Mouse (Mus musculus) intestine, embryonic 15.5 days (tissue): ENCODE results near the gene Rspo3. TPM values are rescaled to one million over a fixed set of nuclear protein-coding genes. Genes with fewer than 3 reads are reported as not detected.

ENCODE experiments used
- ATAC-seq: fragments of 200-750 bp; cut with Nextera tagmentation; 2 replicates; pipeline ENCODE4 v1.8.0; 2017; ENCODE audit warnings: moderate TSS enrichment, moderate library complexity
- H3K27ac ChIP-seq: fragments of 300-500 bp; sonication (generic); 2 replicates; pipeline ENCODE4 v1.5.1; 2015; ENCODE audit warnings: mild to moderate bottlenecking, inconsistent platforms
- H3K27me3 ChIP-seq: fragments of 300-500 bp; sonication (generic); replicated peaks from 2 replicates; pipeline ENCODE4 v1.6.1; 2015; ENCODE audit warnings: inconsistent platforms
- H3K36me3 ChIP-seq: fragments of 300-500 bp; sonication (generic); 2 replicates; pipeline ENCODE4 v1.6.1; 2015; ENCODE audit warnings: inconsistent platforms
- H3K4me1 ChIP-seq: fragments of 300-500 bp; sonication (generic); replicated peaks from 2 replicates; pipeline ENCODE4 v1.6.1; 2015; ENCODE audit warnings: inconsistent platforms
- H3K4me2 ChIP-seq: fragments of 300-500 bp; sonication (generic); replicated peaks from 2 replicates; pipeline ENCODE4 v1.6.1; 2015; ENCODE audit warnings: mild to moderate bottlenecking, inconsistent platforms
- H3K4me3 ChIP-seq: fragments of 300-500 bp; sonication (generic); replicated peaks from 2 replicates; pipeline ENCODE4 v1.5.1; 2015; ENCODE audit warnings: inconsistent platforms
- H3K9ac ChIP-seq: fragments of 300-500 bp; sonication (generic); 2 replicates; pipeline ENCODE4 v1.6.1; 2015; ENCODE audit warnings: inconsistent platforms
- H3K9me3 ChIP-seq: fragments of 300-500 bp; sonication (generic); 2 replicates; pipeline ENCODE4 v1.6.1; 2016; ENCODE audit warnings: inconsistent platforms
- WGBS: fragments of 180-500 bp; shearing (Covaris S2); methylation state at CpG from one replicate; pipeline ENCODE4 v1.1.7; 2015; 5-methylcytosine and 5-hydroxymethylcytosine counted together
- polyA plus RNA-seq: library from polyadenylated mRNA; unstranded; fragments of >200 nt; fragmentation: Nextera tagmentation; extraction: Ambion mirVana; gene quantifications from 2 replicates; pipeline ENCODE4 v1.2.1, GENCODE M21; 2015

Gene Rspo3
- polyA plus RNA-seq: 13.6 TPM in 2 replicates

DNA sequence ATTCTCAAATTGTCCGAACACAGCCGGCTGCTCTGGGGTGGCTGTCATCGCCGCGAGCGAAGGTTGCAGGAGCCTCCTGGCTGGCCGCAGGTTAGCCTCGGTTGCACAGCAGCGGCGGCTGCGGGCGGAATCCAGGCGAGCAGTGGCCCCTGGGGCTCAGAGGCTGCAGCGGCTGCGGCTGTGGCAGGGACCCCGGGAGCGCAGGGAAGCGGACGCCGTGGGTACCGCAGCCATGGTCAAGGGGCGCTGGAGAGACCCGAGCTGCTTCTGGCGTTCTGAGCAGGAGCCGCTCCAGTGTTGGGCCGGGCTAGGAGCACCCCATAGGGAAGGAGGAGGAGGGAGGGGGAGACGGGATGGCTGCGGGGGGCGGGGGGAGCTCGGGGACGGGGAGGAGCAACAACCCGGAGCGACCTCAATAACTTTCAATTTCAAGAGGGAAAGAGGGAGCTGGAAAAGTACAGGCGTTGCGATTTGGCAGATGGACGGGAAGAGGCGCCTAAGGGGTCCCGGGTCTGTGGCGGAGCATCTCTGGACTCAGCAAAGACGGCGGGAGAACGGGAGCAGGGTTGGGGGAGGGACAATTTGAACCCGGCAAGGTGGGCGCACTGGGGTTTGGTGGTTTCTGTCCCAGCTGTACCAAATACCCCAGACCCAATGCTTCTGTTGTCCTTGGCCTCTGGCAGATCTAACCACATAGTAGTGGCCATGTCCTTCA lies at the start of gene Rspo3:
TSS of gene Rspo3 (minus strand) at position 322 of the 715 bp plus-strand sequence.
- H3K36me3 ChIP-seq: no peaks in the 10 kb centered on the region
- H3K4me1 ChIP-seq: peaks cover 4% of the 10 kb centered on the region; the same call in 1 of the 2 replicates
- peaks cover 9% of the 10 kb centered on the region; the same call in 1 of the 2 replicates for H3K27me3 ChIP-seq
- peak within 1 kb of the TSS; percentile 69 for H3K9ac ChIP-seq
- peak within 1 kb of the TSS; percentile 71 for H3K27ac ChIP-seq
- WGBS: under 1% methylated on average over 44 of the region's 44 CpGs
- ATAC-seq: peak; percentile 84
- no peaks in the 10 kb centered on the region for H3K9me3 ChIP-seq
- peak within 1 kb of the TSS; percentile 97 for H3K4me2 ChIP-seq
- peak within 1 kb of the TSS; percentile 69 for H3K4me3 ChIP-seq

GRCm38 (mm10) chr10:29581940-29582339 lies 46.3 kb upstream of the Rspo3 start:
- WGBS: 66% methylated on average over 3 of the region's 3 CpGs
- Histone ChIP-seq H3K4me1 (no peaks in the 10 kb centered on the region), H3K36me3 (no peaks in the 10 kb centered on the region), H3K27ac (no peak overlapping the region), H3K4me3 (no peak overlapping the region), H3K4me2 (no peak overlapping the region), H3K27me3 (no peaks in the 10 kb centered on the region), H3K9me3 (no peaks in the 10 kb centered on the region), H3K9ac (no peak overlapping the region)
- no peak for ATAC-seq

DNA sequence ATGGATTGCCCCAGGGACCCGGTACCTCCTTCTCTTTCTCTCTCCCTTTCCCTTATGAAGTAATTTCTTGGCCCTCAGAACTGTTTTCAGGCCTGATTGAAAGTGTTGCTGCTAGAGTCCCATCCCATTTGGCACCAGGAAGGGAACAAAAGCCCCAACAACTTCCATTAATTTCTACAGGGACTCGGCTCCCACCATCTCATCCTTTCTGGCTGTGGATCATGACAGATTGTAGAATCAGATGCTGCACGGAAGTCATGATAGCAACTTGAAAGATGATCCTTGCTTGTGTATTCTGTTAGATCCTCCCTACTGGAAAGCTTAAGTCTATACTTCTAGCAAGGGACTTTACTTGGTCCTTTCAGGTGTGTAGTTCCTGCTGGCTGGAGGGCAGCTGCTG lies 45.8 kb upstream of the Rspo3 start:
- ATAC-seq: no peak
- Histone ChIP-seq H3K9me3 (no peaks in the 10 kb centered on the region), H3K36me3 (no peaks in the 10 kb centered on the region), H3K27ac (no peak overlapping the region), H3K4me2 (no peak overlapping the region), H3K4me3 (no peak overlapping the region), H3K4me1 (no peaks in the 10 kb centered on the region), H3K27me3 (no peaks in the 10 kb centered on the region), H3K9ac (no peak overlapping the region)
- WGBS: 73% methylated on average over 3 of the region's 3 CpGs

- no peak overlapping the region for H3K4me3 ChIP-seq
- no peak for ATAC-seq
- no peaks in the 10 kb centered on the region for H3K36me3 ChIP-seq
- no peak overlapping the region for H3K4me2 ChIP-seq
- H3K27ac ChIP-seq: no peak overlapping the region
- WGBS: 49% methylated on average over 2 of the region's 2 CpGs
- no peaks in the 10 kb centered on the region for H3K9me3 ChIP-seq
- H3K4me1 ChIP-seq: no peaks in the 10 kb centered on the region
- no peaks in the 10 kb centered on the region for H3K27me3 ChIP-seq
- no peak overlapping the region for H3K9ac ChIP-seq
Measured at GRCm38 (mm10) chr10:29555983-29556382, 20.3 kb upstream of the Rspo3 start.

GRCm38 (mm10) chr10:29554365-29554764 lies 18.7 kb upstream of the Rspo3 start:
- no peaks in the 10 kb centered on the region for H3K27me3 ChIP-seq
- H3K4me3 ChIP-seq: no peak overlapping the region
- WGBS: 22% methylated on average over 2 of the region's 2 CpGs
- H3K27ac ChIP-seq: no peak overlapping the region
- no peaks in the 10 kb centered on the region for H3K9me3 ChIP-seq
- no peak for ATAC-seq
- no peak overlapping the region for H3K4me2 ChIP-seq
- H3K36me3 ChIP-seq: no peaks in the 10 kb centered on the region
- H3K4me1 ChIP-seq: no peaks in the 10 kb centered on the region
- H3K9ac ChIP-seq: no peak overlapping the region

DNA sequence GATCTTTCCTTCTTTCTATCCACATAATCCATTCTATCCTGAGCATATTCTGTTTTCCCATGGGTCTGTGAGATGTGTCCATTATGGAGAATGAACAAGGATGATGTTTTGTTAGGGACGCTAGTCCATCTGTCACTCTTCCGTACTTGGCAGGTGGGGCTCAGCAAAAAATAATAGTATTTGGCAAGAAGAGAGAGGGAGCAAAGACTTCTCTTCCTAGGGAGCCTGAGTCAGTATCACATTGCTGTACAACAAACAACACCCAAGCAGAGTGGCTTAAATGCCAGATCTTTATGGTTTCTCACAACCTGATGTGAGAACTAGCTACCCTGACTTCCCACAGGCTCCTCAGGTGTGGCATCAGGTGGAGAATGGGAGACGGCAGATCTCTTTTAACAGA lies 7.3 kb upstream of the Rspo3 start:
- Histone ChIP-seq H3K9ac (no peak overlapping the region), H3K4me2 (no peak overlapping the region), H3K4me1 (no peaks in the 10 kb centered on the region), H3K36me3 (no peaks in the 10 kb centered on the region), H3K27me3 (no peaks in the 10 kb centered on the region), H3K27ac (no peak overlapping the region), H3K9me3 (no peaks in the 10 kb centered on the region), H3K4me3 (no peak overlapping the region)
- ATAC-seq: no peak
- 87% methylated on average over 3 of the region's 3 CpGs for WGBS

GRCm38 (mm10) chr10:29539516-29539915 lies 3.8 kb upstream of the Rspo3 start:
- ATAC-seq: no peak

GRCm38 (mm10) chr10:29538791-29539190 lies 3.1 kb upstream of the Rspo3 start:
- Histone ChIP-seq H3K4me1 (peaks cover 2% of the 10 kb centered on the region; the same call in 1 of the 2 replicates), H3K9ac (no peak overlapping the region), H3K27ac (no peak overlapping the region), H3K36me3 (no peaks in the 10 kb centered on the region), H3K4me3 (no peak overlapping the region), H3K9me3 (no peaks in the 10 kb centered on the region), H3K27me3 (0 out of 2 replicates have a peak, but pooled peaks cover 5% of the 10 kb centered on the region), H3K4me2 (no peak overlapping the region)
- ATAC-seq: no peak
- WGBS: 66% methylated on average over 2 of the region's 2 CpGs

More at GRCm38 (mm10) chr10:29539516-29539915, 3.8 kb upstream of the Rspo3 start:
- H3K9ac ChIP-seq: no peak overlapping the region
- H3K27me3 ChIP-seq: no peaks in the 10 kb centered on the region
- no peak overlapping the region for H3K27ac ChIP-seq
- H3K9me3 ChIP-seq: no peaks in the 10 kb centered on the region
- H3K4me3 ChIP-seq: no peak overlapping the region
- H3K4me2 ChIP-seq: no peak overlapping the region
- 0 out of 2 replicates have a peak, but pooled peaks cover 2% of the 10 kb centered on the region for H3K4me1 ChIP-seq
- no peaks in the 10 kb centered on the region for H3K36me3 ChIP-seq
- WGBS: 70% methylated on average over 2 of the region's 2 CpGs

DNA sequence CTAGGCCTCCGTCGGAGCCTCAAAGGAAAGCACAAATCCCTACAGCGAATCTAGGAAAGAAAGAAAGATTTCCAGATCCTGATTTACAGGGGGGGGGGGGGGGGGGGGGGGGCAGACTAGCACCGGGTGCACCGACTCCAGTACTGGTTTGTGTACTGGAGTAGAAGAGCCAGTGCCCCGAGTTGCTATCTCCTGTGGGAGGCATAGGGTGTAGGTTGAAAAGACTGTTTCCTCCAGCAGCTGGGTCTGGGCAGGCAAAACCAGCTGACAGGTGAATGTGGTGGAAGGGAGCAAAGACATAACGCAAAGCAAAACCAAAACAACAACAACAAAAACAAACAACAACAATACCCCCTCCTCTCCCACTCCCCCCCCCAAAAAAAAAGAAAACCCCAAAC lies 838 bp downstream of the Rspo3 start:
- Histone ChIP-seq H3K4me2 (peak overlapping the region; percentile 97), H3K27me3 (peaks cover 9% of the 10 kb centered on the region; the same call in 1 of the 2 replicates), H3K36me3 (no peaks in the 10 kb centered on the region), H3K27ac (no peak overlapping the region), H3K9me3 (no peaks in the 10 kb centered on the region), H3K9ac (peak overlapping the region; percentile 34), H3K4me3 (peak overlapping the region; percentile 69), H3K4me1 (peaks cover 4% of the 10 kb centered on the region; the same call in 1 of the 2 replicates)
- WGBS: 2% methylated on average over 7 of the region's 7 CpGs
- no peak; the same call in 1 of the 2 replicates for ATAC-seq

GRCm38 (mm10) chr10:29533846-29534829 lies 1.5 kb downstream of the Rspo3 start:
- no peaks in the 10 kb centered on the region for H3K9me3 ChIP-seq
- H3K4me3 ChIP-seq: peak overlapping the region; percentile 69
- peak overlapping the region; percentile 97 for H3K4me2 ChIP-seq
- peak overlapping the region; percentile 34 for H3K9ac ChIP-seq
- WGBS: 2% methylated on average over 24 of the region's 24 CpGs
- H3K27me3 ChIP-seq: peaks cover 9% of the 10 kb centered on the region; the same call in 1 of the 2 replicates
- H3K36me3 ChIP-seq: no peaks in the 10 kb centered on the region
- peak; percentile 37; the same call in 1 of the 2 replicates for ATAC-seq
- peak overlapping the region; percentile 66 for H3K27ac ChIP-seq
- H3K4me1 ChIP-seq: peaks cover 4% of the 10 kb centered on the region; the same call in 1 of the 2 replicates

- Histone ChIP-seq H3K4me2 (peak overlapping the region; percentile 97), H3K36me3 (no peaks in the 10 kb centered on the region), H3K4me3 (peak overlapping the region; percentile 69), H3K27ac (peak overlapping the region; percentile 66), H3K27me3 (peaks cover 9% of the 10 kb centered on the region; the same call in 1 of the 2 replicates), H3K9me3 (no peaks in the 10 kb centered on the region), H3K4me1 (peaks cover 4% of the 10 kb centered on the region; the same call in 1 of the 2 replicates), H3K9ac (peak overlapping the region; percentile 34)
- peak; percentile 67 for ATAC-seq
- WGBS: under 1% methylated on average over 30 of the region's 30 CpGs
Measured at GRCm38 (mm10) chr10:29532821-29533715, 2.6 kb downstream of the Rspo3 start.
